16 mouse cellular contexts compared by ENCODE assay signal in the genomic region with DNA sequence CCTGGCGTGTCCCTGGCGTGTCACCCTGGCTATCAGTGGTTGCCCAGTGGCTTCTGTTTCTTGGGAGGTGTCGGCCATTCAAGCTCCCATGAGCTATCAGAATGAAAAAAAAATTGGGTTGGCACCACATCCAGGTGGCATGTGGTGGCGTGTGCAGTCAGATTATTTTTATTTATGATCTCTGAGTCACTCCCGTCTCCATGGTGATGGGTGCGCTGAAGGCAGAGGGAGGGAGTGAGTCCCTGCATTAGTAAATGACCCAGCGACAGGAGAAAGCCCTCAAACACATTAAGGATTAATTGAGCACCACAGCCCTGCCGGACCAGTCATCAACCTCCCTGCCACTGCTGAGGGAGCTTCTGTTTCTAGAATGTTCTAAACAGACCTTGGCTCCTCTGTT. TPM values are rescaled to one million over a fixed set of nuclear protein-coding genes. Genes with fewer than 3 reads are reported as not detected.
DNase-seq lines count a peak whose midpoint lies in the region; ATAC-seq and TF ChIP-seq lines count a peak whose summit lies in the region.
"Had no signal": no experiment of that assay in that cellular context is flagged by ENCODE, and none has a peak within 500 bp of the region (broad histone marks: within the 10 kb centered on the region; RNA-seq: fewer than 3 reads in every experiment).

No protein-coding gene starts in this region.

- no peak for TF ChIP-seq CTCF in forebrain, postnatal 0 days (IDR thresholded peaks at IDR 0.05; ENCODE audit: low read depth)

- H3K9me3 ChIP-seq in forebrain, postnatal 0 days (ENCODE audit: low read length), result no peaks in the 10 kb centered on the region
- no peaks in the 10 kb centered on the region for H3K9me3 ChIP-seq in forebrain, embryonic 16.5 days (ENCODE audit: control insufficient read depth, low read length)
- H3K9me3 ChIP-seq in embryonic facial prominence, embryonic 10.5 days, result no peaks in the 10 kb centered on the region
- no peaks in the 10 kb centered on the region for H3K9me3 ChIP-seq in liver, embryonic 11.5 days (ENCODE audit: control insufficient read depth, low read length)
- H3K9me3 ChIP-seq: heart, embryonic 13.5 days; kidney, embryonic 15.5 days; midbrain, embryonic 12.5 days had no signal

- WGBS in forebrain, postnatal 0 days, result 58% methylated on average over 8 of the region's 8 CpGs
- 69% methylated on average over 8 of the region's 8 CpGs for WGBS in forebrain, embryonic 16.5 days
- WGBS in embryonic facial prominence, embryonic 10.5 days, result 82% methylated on average over 8 of the region's 8 CpGs
- 67% methylated on average over 8 of the region's 8 CpGs for WGBS in liver, embryonic 11.5 days

- no peaks in the 10 kb centered on the region for H3K27me3 ChIP-seq in forebrain, postnatal 0 days (ENCODE audit: insufficient read depth, low read length)
- H3K27me3 ChIP-seq in forebrain, embryonic 16.5 days (replicated peaks; ENCODE audit: control insufficient read depth, insufficient read depth, low read length), result no peaks in the 10 kb centered on the region
- H3K27me3 ChIP-seq in embryonic facial prominence, embryonic 10.5 days (replicated peaks; ENCODE audit: low read depth, poor library complexity, severe bottlenecking), result no peaks in the 10 kb centered on the region
- H3K27me3 ChIP-seq in liver, embryonic 11.5 days (replicated peaks; ENCODE audit: control insufficient read depth, insufficient read depth, low read length), result no peaks in the 10 kb centered on the region
- H3K27me3 ChIP-seq: midbrain, embryonic 12.5 days had no signal

- peak; percentile 49; the same call in 1 of the 2 replicates for ATAC-seq in forebrain, postnatal 0 days
- no peak for ATAC-seq in forebrain, embryonic 16.5 days
- ATAC-seq in liver, embryonic 11.5 days (replicated peaks; ENCODE audit: low FRiP score), result no peak
- ATAC-seq: activated CD4-positive, CD25-positive, alpha-beta regulatory T cell, adult 4 months had no signal

- no peak overlapping the region for H3K27ac ChIP-seq in forebrain, postnatal 0 days (ENCODE audit: low read depth, low read length)
- H3K27ac ChIP-seq in forebrain, embryonic 16.5 days (ENCODE audit: low read length), result no peak overlapping the region
- no peak overlapping the region for H3K27ac ChIP-seq in embryonic facial prominence, embryonic 10.5 days (replicated peaks)
- H3K27ac ChIP-seq in liver, embryonic 11.5 days (ENCODE audit: low read depth, low read length), result no peak overlapping the region
- H3K27ac ChIP-seq: heart, embryonic 13.5 days; hindbrain, embryonic 14.5 days; kidney, embryonic 15.5 days; midbrain, embryonic 12.5 days had no signal

- no peak overlapping the region for H3K9ac ChIP-seq in forebrain, postnatal 0 days
- no peak overlapping the region for H3K9ac ChIP-seq in forebrain, embryonic 16.5 days (replicated peaks; ENCODE audit: low read depth, low read length)
- H3K9ac ChIP-seq in liver, embryonic 11.5 days (ENCODE audit: low read depth, low read length), result no peak overlapping the region
- H3K9ac ChIP-seq: heart, embryonic 13.5 days; hindbrain, embryonic 14.5 days; kidney, embryonic 15.5 days; lung, embryonic 14.5 days; midbrain, embryonic 12.5 days had no signal

- peak; percentile 46 for DNase-seq in forebrain, postnatal 0 days
- peak; percentile 12 to 28 for DNase-seq in urinary bladder, adult 18-20 months (ENCODE audit: low spot score in 2 of 2)
- DNase-seq in urinary bladder, postnatal 10 days (ENCODE audit: low spot score), result no peak
- DNase-seq in layer of hippocampus, adult 18-20 months (ENCODE audit: low spot score in 2 of 2), result peak; percentile 57 to 82
- no peak for DNase-seq in embryonic facial prominence, embryonic 10.5 days (ENCODE audit: low spot score)
- DNase-seq in liver, embryonic 11.5 days (ENCODE audit: low spot score), result no peak
- DNase-seq: cerebellum, adult 11 months; gastrocnemius, postnatal 10 days; lung, embryonic 14.5 days; thymus, adult 2 months had no signal

- H3K4me1 ChIP-seq in forebrain, postnatal 0 days (ENCODE audit: insufficient read depth), result peaks cover 5% of the 10 kb centered on the region; the same call in 1 of the 2 replicates
- H3K4me1 ChIP-seq in forebrain, embryonic 16.5 days (replicated peaks; ENCODE audit: control insufficient read depth, insufficient read depth, low read length), result peaks cover 2% of the 10 kb centered on the region; the same call in 1 of the 2 replicates
- peaks cover 6% of the 10 kb centered on the region; the same call in 1 of the 2 replicates for H3K4me1 ChIP-seq in embryonic facial prominence, embryonic 10.5 days
- H3K4me1 ChIP-seq in liver, embryonic 11.5 days (replicated peaks; ENCODE audit: control insufficient read depth, insufficient read depth, low read length), result no peaks in the 10 kb centered on the region

- H3K4me3 ChIP-seq in forebrain, postnatal 0 days (ENCODE audit: low read depth, low read length), result no peak overlapping the region
- H3K4me3 ChIP-seq in forebrain, embryonic 16.5 days (replicated peaks; ENCODE audit: low read length), result no peak overlapping the region
- no peak overlapping the region for H3K4me3 ChIP-seq in embryonic facial prominence, embryonic 10.5 days
- no peak overlapping the region for H3K4me3 ChIP-seq in liver, embryonic 11.5 days (ENCODE audit: low read depth, low read length)
- H3K4me3 ChIP-seq: heart, embryonic 13.5 days; kidney, embryonic 15.5 days; midbrain, embryonic 12.5 days had no signal

- no peak overlapping the region for H3K4me2 ChIP-seq in forebrain, postnatal 0 days (ENCODE audit: low read depth)
- no peak overlapping the region for H3K4me2 ChIP-seq in forebrain, embryonic 16.5 days (ENCODE audit: low read length)
- H3K4me2 ChIP-seq in liver, embryonic 11.5 days, result no peak overlapping the region
- H3K4me2 ChIP-seq: heart, embryonic 13.5 days; hindbrain, embryonic 14.5 days; kidney, embryonic 15.5 days; lung, embryonic 14.5 days; midbrain, embryonic 12.5 days had no signal

- no peaks in the 10 kb centered on the region for H3K36me3 ChIP-seq in forebrain, postnatal 0 days (ENCODE audit: insufficient read depth)
- H3K36me3 ChIP-seq in forebrain, embryonic 16.5 days (ENCODE audit: control insufficient read depth, insufficient read depth), result no peaks in the 10 kb centered on the region
- H3K36me3 ChIP-seq in embryonic facial prominence, embryonic 10.5 days (replicated peaks), result no peaks in the 10 kb centered on the region
- H3K36me3 ChIP-seq in liver, embryonic 11.5 days (ENCODE audit: control insufficient read depth, insufficient read depth, low read length), result no peaks in the 10 kb centered on the region
- H3K36me3 ChIP-seq: heart, embryonic 13.5 days; kidney, embryonic 15.5 days; midbrain, embryonic 12.5 days had no signal

RNA-seq across cellular contexts. Expression of gene Tmem132b, which starts 52.3 kb away (rescaled TPM):
- 32.2 and 48.9 TPM in 2 replicates for total RNA-seq in forebrain, postnatal 0 days (2014; rRNA removed)
- polyA plus RNA-seq in forebrain, postnatal 0 days (2015; fragmentation: Nextera tagmentation; extraction: Ambion mirVana), result 5.1 and 7.8 TPM in 2 replicates
- 8.4 and 9.1 TPM in 2 replicates for polyA plus RNA-seq in forebrain, embryonic 16.5 days (2015; fragmentation: Nextera tagmentation; extraction: Ambion mirVana)
- total RNA-seq in layer of hippocampus, adult 18-20 months (2021), result 100 to 1,000 TPM; 113 to 116 TPM
- 0.23 and 0.34 TPM in 2 replicates for polyA plus RNA-seq in embryonic facial prominence, embryonic 10.5 days (2016; fragmentation: Nextera tagmentation; extraction: Ambion mirVana)
- polyA plus RNA-seq in liver, embryonic 11.5 days (2014; fragmentation: Nextera tagmentation; extraction: Ambion mirVana), result 0.05 and 0.15 TPM in 2 replicates
- polyA plus RNA-seq: activated CD4-positive, CD25-positive, alpha-beta regulatory T cell, adult 4 months; lung, embryonic 14.5 days had no signal

Comparison
In these comparisons a context has a peak if more than half of its experiments do, and no peak if none do; other contexts are left out.
1. DNase-seq: peak in forebrain, postnatal 0 days (single experiment), urinary bladder, adult 18-20 months (2 of 2) and layer of hippocampus, adult 18-20 months (2 of 2); none in urinary bladder, postnatal 10 days (single experiment), embryonic facial prominence, embryonic 10.5 days (single experiment) and liver, embryonic 11.5 days (single experiment).